Mouse (Mus musculus) heart, postnatal 0 days (tissue): Measurements from ENCODE around the gene Nsl1.

ENCODE experiments used
- CTCF ChIP-seq: IDR thresholded peaks from 2 replicates; pipeline ENCODE4 v1.5.1; 2016; ENCODE audit warnings: antibody characterized with exemption, control low read depth, low read depth
- EP300 ChIP-seq: IDR thresholded peaks from 2 replicates; pipeline ENCODE4 v1.6.1; 2016; ENCODE audit warnings: antibody characterized with exemption, low read depth

- TF ChIP-seq CTCF (peak; percentile 41), EP300 (no peak)
Measured at GRCm38 (mm10) chr1:191095019-191095418, 32.2 kb downstream of the Nsl1 start.
